10 mouse cellular contexts compared by ENCODE assay signal in genomic region chr7:67443666-67444065, GRCm38 (mm10).
DNase-seq lines count a peak whose midpoint lies in the region; ATAC-seq and TF ChIP-seq lines count a peak whose summit lies in the region.
"Had no signal": no experiment of that assay in that cellular context is flagged by ENCODE, and none has a peak within 500 bp of the region (broad histone marks: within the 10 kb centered on the region; RNA-seq: fewer than 3 reads in every experiment).

No protein-coding gene starts in this region.

- H3K36me3 ChIP-seq in heart, embryonic 12.5 days: no peaks in the 10 kb centered on the region
- H3K36me3 ChIP-seq in heart, embryonic 11.5 days (ENCODE audit: control insufficient read depth, insufficient read depth, low read length): no peaks in the 10 kb centered on the region
- H3K36me3 ChIP-seq in C2C12 (ENCODE audit: control insufficient read depth, insufficient read depth): no peaks in the 10 kb centered on the region
- H3K36me3 ChIP-seq in hindbrain, embryonic 11.5 days (ENCODE audit: control insufficient read depth, insufficient read depth, low read length): no peaks in the 10 kb centered on the region
- H3K36me3 ChIP-seq in midbrain, postnatal 0 days (ENCODE audit: insufficient read depth, low read length): no peaks in the 10 kb centered on the region

- no peaks in the 10 kb centered on the region for H3K79me3 ChIP-seq in C2C12 (ENCODE audit: low read depth)

- 74% methylated on average over 3 of the region's 3 CpGs for WGBS in heart, embryonic 12.5 days
- WGBS in heart, embryonic 11.5 days (ENCODE audit: insufficient replicate concordance): 75% methylated on average over 3 of the region's 3 CpGs
- 80% methylated on average over 3 of the region's 3 CpGs for WGBS in hindbrain, embryonic 11.5 days
- 66% methylated on average over 3 of the region's 3 CpGs for WGBS in midbrain, postnatal 0 days

- H3K9ac ChIP-seq in heart, embryonic 12.5 days: no peak overlapping the region; the same call in 1 of the 2 replicates
- no peak overlapping the region for H3K9ac ChIP-seq in heart, embryonic 11.5 days (ENCODE audit: low read depth, low read length)
- H3K9ac ChIP-seq in hindbrain, embryonic 11.5 days (ENCODE audit: low read depth, low read length): no peak overlapping the region
- no peak overlapping the region; the same call in 1 of the 2 replicates for H3K9ac ChIP-seq in midbrain, postnatal 0 days (replicated peaks; ENCODE audit: low read length, poor library complexity, severe bottlenecking)
- H3K9ac ChIP-seq: liver, postnatal 0 days had no signal

- peak overlapping the region; percentile 81; the same call in 1 of the 2 replicates for H3K27ac ChIP-seq in heart, embryonic 12.5 days (ENCODE audit: poor library complexity, severe bottlenecking)
- H3K27ac ChIP-seq in heart, embryonic 11.5 days (ENCODE audit: low read depth, low read length): no peak overlapping the region
- H3K27ac ChIP-seq in hindbrain, embryonic 11.5 days (ENCODE audit: low read depth, low read length): peak overlapping the region; percentile 1; the same call in 1 of the 2 replicates
- H3K27ac ChIP-seq in midbrain, postnatal 0 days (ENCODE audit: low read depth, low read length): peak overlapping the region; percentile 75

- ATAC-seq in heart, embryonic 12.5 days (ENCODE audit: insufficient number of reproducible peaks, low FRiP score): no peak
- no peak for ATAC-seq in heart, embryonic 11.5 days (replicated peaks; ENCODE audit: insufficient number of reproducible peaks, low FRiP score, low TSS enrichment)
- peak; percentile 10; the same call in 1 of the 2 replicates for ATAC-seq in hindbrain, embryonic 11.5 days (ENCODE audit: low FRiP score)
- ATAC-seq in midbrain, postnatal 0 days (ENCODE audit: low FRiP score): 0 out of 2 replicates have a peak, but pooled peaks have one; percentile 3

- H3K4me2 ChIP-seq in heart, embryonic 12.5 days: no peak overlapping the region; the same call in 1 of the 2 replicates
- no peak overlapping the region for H3K4me2 ChIP-seq in heart, embryonic 11.5 days
- H3K4me2 ChIP-seq in hindbrain, embryonic 11.5 days (replicated peaks; ENCODE audit: low read depth, low read length): no peak overlapping the region
- no peak overlapping the region for H3K4me2 ChIP-seq in midbrain, postnatal 0 days (ENCODE audit: low read depth, low read length, poor library complexity, severe bottlenecking)

- peaks cover 51% of the 10 kb centered on the region for H3K4me1 ChIP-seq in heart, embryonic 12.5 days (replicated peaks)
- H3K4me1 ChIP-seq in heart, embryonic 11.5 days (ENCODE audit: control insufficient read depth, insufficient read depth, low read length): peaks cover 42% of the 10 kb centered on the region
- H3K4me1 ChIP-seq in hindbrain, embryonic 11.5 days (replicated peaks; ENCODE audit: control insufficient read depth, insufficient read depth, low read length): peaks cover 10% of the 10 kb centered on the region
- peaks cover 24% of the 10 kb centered on the region; the same call in 1 of the 2 replicates for H3K4me1 ChIP-seq in midbrain, postnatal 0 days (ENCODE audit: insufficient read depth, low read length)

- no peaks in the 10 kb centered on the region for H3K79me2 ChIP-seq in C2C12 (ENCODE audit: control insufficient read depth, insufficient read depth)

- H3K9me3 ChIP-seq in heart, embryonic 12.5 days (replicated peaks): no peaks in the 10 kb centered on the region
- H3K9me3 ChIP-seq in heart, embryonic 11.5 days (replicated peaks; ENCODE audit: control insufficient read depth, low read length): no peaks in the 10 kb centered on the region
- H3K9me3 ChIP-seq in hindbrain, embryonic 11.5 days (ENCODE audit: control insufficient read depth, low read length): no peaks in the 10 kb centered on the region
- H3K9me3 ChIP-seq in midbrain, postnatal 0 days (ENCODE audit: low read length): no peaks in the 10 kb centered on the region

- no peak for TF ChIP-seq CTCF in C2C12 (IDR thresholded peaks at IDR 0.05; ENCODE audit: control insufficient read depth, insufficient read depth, insufficient read length)
- no peak for TF ChIP-seq CTCF in midbrain, postnatal 0 days (IDR thresholded peaks at IDR 0.05)

- no peaks in the 10 kb centered on the region for H3K27me3 ChIP-seq in heart, embryonic 12.5 days (replicated peaks)
- H3K27me3 ChIP-seq in heart, embryonic 11.5 days (ENCODE audit: control insufficient read depth, insufficient read depth, low read length): no peaks in the 10 kb centered on the region
- no peaks in the 10 kb centered on the region for H3K27me3 ChIP-seq in C2C12 (ENCODE audit: control insufficient read depth, insufficient read depth, insufficient read length)
- no peaks in the 10 kb centered on the region for H3K27me3 ChIP-seq in hindbrain, embryonic 11.5 days (ENCODE audit: control insufficient read depth, insufficient read depth, low read length)
- H3K27me3 ChIP-seq in midbrain, postnatal 0 days (ENCODE audit: insufficient read depth, low read length): no peaks in the 10 kb centered on the region

- H3ac ChIP-seq in C2C12 (ENCODE audit: control insufficient read depth, insufficient read length, low read depth): peak overlapping the region; percentile 25

- DNase-seq in hindbrain, embryonic 11.5 days (ENCODE audit: low spot score): no peak
- DNase-seq in midbrain, postnatal 0 days (ENCODE audit: low spot score): no peak
- DNase-seq in adrenal gland, postnatal 4 days (ENCODE audit: low spot score in 2 of 2): no peak
- DNase-seq in T-cell, adult 2 months (ENCODE audit: low spot score): no peak
- DNase-seq in lung, postnatal 25 days (ENCODE audit: low spot score): no peak
- DNase-seq: layer of hippocampus, adult 9-11 months; liver, postnatal 0 days had no signal

- H3K4me3 ChIP-seq in heart, embryonic 12.5 days: no peak overlapping the region
- H3K4me3 ChIP-seq in heart, embryonic 11.5 days (ENCODE audit: low read depth, low read length): no peak overlapping the region
- H3K4me3 ChIP-seq in C2C12 (ENCODE audit: insufficient read depth, poor library complexity, severe bottlenecking): no peak overlapping the region
- no peak overlapping the region for H3K4me3 ChIP-seq in hindbrain, embryonic 11.5 days (ENCODE audit: low read depth, low read length)
- no peak overlapping the region for H3K4me3 ChIP-seq in midbrain, postnatal 0 days (ENCODE audit: low read depth, low read length)

TF ChIP-seq in C2C12, 6 proteins besides CTCF, POLR2A, EP300 and RAD21:
- TF ChIP-seq MYOG (IDR thresholded peaks at IDR 0.05; ENCODE audit: control insufficient read depth, extremely low read depth, insufficient read length): no peak
- TF ChIP-seq USF1 (IDR thresholded peaks at IDR 0.05; ENCODE audit: low read depth): no peak
- no peak for TF ChIP-seq MAX (IDR thresholded peaks at IDR 0.05)
- TF ChIP-seq FOSL1 (IDR thresholded peaks at IDR 0.05; ENCODE audit: insufficient read depth, low read length, poor library complexity, severe bottlenecking): no peak
- TF ChIP-seq CEBPB (IDR thresholded peaks at IDR 0.05; ENCODE audit: low read depth): no peak
- no peak for TF ChIP-seq MYOD1 (IDR thresholded peaks at IDR 0.05; ENCODE audit: control insufficient read depth, insufficient read length, low read depth)

Comparison
In these comparisons a context has a peak if more than half of its experiments do, and no peak if none do; other contexts are left out.
1. ATAC-seq: peak in hindbrain, embryonic 11.5 days (single experiment) and midbrain, postnatal 0 days (single experiment); none in heart, embryonic 12.5 days (single experiment) and heart, embryonic 11.5 days (single experiment).